Mouse (Mus musculus): Measurements from ENCODE around the gene Ppp1r16b.

The Ppp1r16b gene

GRCm38 (mm10) chr2:158689060-158689459 lies 23.9 kb downstream of the Ppp1r16b start:
- no peak for DNase-seq (ENCODE audit: low read depth, low spot score)

DNA sequence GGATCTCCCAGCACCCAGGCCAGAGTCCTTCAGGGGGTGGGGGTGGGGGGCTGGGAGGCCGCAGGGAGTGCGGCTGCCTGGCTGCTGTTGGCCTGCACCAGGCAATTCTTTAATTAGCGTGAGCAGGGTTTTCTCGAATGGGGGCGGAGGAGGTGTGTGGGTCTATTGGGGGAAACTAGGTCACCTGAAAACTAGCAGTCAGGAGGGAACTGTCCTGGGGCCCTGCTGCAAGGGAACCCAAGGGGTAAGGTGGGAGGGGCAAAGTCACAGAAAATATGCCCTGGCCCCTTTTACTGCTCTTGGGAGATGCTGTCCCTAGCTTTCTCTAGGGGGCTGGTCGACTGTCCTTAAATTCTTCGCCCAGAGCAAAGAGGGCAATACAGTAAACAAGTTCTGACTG lies 24.4 kb downstream of the Ppp1r16b start:
- no peak for DNase-seq (ENCODE audit: low read depth, low spot score)

DNA sequence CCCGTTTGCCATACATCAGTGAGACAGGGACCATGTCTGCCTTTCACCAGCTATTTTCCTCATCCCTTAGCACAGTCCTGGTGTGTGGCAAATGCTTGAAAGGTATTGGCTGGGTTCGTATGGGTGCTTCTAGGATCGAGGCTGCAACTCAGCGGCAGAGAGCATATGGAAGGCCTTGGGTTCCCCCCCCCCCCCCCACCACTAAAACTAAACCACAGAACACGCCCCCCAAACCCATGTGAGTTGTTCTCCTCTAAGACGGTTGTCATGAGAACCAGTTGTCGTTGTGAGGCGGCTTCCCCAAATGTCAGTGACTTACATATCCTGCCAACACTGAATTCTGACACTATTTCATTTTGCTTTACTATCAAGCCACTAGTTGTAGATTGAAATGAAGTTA lies 24.9 kb downstream of the Ppp1r16b start:
- DNase-seq (ENCODE audit: low read depth, low spot score), result no peak

GRCm38 (mm10) chr2:158692191-158692590 lies 27.0 kb downstream of the Ppp1r16b start:
- DNase-seq (ENCODE audit: low read depth, low spot score), result no peak

- no peak for DNase-seq (ENCODE audit: low read depth, low spot score)
Observed at GRCm38 (mm10) chr2:158695811-158696210, 30.6 kb downstream of the Ppp1r16b start.

- DNase-seq (ENCODE audit: low read depth, low spot score), result no peak
Observed at GRCm38 (mm10) chr2:158696451-158696850, 31.3 kb downstream of the Ppp1r16b start.

DNA sequence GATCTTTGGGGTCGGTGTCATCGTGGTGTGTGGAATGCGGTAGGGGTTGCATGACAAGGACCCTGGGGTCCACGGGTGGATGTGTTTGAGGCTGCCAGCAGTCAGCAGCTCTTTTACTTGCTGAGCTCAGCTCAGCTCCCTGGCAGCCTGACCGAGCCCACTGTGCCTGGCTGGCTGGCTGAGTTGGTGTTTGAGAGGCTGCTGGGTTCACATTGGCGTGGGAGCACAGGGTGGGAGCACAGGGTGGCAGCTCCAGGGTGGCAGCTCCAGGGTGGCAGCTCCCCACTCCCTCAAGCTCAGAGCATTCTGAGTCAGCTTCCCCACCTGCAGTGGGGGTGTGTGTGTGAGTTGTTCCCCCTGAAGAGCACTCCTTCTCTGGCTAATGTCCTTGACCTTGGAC lies 34.7 kb downstream of the Ppp1r16b start:
- DNase-seq (ENCODE audit: low read depth, low spot score), result no peak

DNA sequence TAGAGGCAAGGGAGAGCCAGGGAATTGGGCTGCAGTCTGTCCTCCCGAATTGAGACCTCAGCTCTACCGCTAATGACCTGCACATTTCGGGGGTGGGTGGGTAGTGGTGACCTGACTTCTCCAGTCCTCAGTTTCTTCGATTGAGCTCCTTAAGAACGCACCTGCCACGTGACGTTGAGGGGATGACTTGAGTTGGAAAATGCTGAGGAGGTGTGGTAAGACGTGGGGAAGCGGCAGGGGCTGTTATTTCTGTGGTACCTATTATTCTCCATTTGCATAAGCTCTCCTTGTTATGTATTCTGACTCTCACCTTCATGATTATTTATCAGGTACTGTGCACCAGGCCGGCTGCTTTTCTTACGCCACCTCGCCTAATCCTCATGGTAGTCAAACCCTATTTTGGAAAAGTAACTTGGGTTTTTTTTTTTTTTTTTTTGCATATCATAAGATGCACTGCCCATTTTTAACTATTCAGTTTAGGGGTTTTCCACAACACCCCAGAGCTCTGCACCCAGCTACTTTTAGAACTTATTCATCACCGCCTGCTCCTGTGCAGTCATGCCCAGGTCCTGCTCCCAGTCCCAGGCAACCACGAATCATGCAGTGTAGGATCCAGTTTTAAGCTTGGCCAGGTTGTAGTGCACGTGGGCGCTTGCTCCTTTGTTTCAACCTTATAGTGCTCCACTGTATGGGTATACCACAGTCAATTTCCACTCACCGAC lies 35.5 kb downstream of the Ppp1r16b start:
- no peak for DNase-seq (ENCODE audit: low read depth, low spot score)

- no peak for DNase-seq (ENCODE audit: low read depth, low spot score)
Observed at GRCm38 (mm10) chr2:158701505-158701904, 36.3 kb downstream of the Ppp1r16b start.

DNA sequence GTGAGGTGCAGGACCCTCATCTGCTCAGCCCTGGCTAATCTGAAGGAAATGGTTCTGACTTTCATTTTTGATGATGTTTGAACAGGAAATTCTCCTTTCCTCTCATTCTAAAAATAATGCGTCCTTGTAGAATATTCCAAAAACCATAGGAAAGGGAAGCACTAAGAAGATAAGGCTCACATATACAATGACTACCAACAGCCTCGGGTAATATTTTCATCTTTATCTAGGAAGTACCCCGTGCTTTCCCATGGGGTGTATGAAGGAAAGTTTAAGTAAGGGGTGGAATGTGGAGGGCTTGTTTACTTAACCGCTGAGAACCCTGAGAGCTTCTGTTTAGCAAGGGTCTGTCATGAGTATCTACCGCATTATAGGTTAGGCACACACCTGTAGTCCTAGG lies 37.0 kb downstream of the Ppp1r16b start:
- DNase-seq (ENCODE audit: low read depth, low spot score), result no peak

DNA sequence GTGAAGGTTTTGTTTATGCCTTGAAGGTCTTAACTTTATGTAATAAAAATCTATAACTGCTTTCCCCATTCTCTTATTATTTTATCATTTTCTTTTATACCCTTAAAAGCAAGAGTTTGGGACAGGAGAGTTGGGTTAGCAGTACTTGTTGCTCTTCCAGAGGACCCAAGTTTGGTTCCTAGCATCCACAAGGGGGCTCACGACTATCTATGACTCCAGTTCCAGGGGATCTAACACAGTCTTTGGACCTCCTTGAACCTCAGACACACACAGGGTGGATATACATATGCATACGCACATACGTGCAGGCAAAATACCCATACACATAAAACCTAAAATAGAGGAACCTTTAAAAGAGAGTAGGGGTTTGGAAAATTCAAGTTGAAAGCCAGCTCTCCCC lies 39.5 kb downstream of the Ppp1r16b start:
- no peak for DNase-seq (ENCODE audit: low read depth, low spot score)

DNA sequence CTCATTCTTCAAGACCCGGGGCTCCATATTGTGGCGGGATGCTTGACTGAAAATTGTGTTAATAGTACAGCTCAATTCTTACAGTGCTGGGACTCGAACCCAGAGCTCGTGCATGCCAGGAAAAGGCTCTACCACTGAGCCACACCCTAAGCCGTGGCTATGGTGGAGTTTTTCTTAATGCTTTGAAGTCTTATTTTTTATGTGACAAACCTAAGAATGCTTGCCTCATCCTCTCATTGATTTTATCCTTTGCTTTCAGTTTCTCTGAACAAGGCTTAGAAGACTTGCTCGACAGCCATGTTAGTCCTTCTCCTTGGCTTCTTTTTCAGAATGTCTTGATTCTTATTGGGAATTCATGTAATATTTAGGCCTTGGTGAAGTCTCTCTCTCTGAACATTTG lies 40.3 kb downstream of the Ppp1r16b start:
- DNase-seq (ENCODE audit: low read depth, low spot score), result no peak

GRCm38 (mm10) chr2:158706704-158707408 lies 41.7 kb downstream of the Ppp1r16b start:
- DNase-seq (ENCODE audit: low read depth, low spot score), result no peak

DNA sequence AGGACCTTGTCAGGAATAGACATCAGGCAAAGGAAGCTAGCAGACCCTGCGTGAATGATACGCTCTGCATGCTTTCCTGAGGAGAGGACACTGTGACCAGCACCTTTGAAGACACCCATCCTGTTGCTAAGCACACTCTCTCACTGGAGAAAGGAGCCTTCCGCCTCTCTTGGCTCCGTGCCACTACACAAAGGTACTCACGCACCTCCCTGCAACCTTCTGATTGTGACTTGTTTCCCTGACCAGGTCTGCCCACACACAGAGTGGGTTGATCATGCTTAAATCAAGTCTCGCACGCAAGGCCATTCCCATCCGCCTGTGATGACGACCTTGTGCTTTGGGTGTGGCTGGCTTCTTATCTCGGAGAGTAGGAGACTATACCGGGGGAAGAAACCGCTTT lies 42.9 kb downstream of the Ppp1r16b start:
- DNase-seq (ENCODE audit: low read depth, low spot score), result no peak

DNA sequence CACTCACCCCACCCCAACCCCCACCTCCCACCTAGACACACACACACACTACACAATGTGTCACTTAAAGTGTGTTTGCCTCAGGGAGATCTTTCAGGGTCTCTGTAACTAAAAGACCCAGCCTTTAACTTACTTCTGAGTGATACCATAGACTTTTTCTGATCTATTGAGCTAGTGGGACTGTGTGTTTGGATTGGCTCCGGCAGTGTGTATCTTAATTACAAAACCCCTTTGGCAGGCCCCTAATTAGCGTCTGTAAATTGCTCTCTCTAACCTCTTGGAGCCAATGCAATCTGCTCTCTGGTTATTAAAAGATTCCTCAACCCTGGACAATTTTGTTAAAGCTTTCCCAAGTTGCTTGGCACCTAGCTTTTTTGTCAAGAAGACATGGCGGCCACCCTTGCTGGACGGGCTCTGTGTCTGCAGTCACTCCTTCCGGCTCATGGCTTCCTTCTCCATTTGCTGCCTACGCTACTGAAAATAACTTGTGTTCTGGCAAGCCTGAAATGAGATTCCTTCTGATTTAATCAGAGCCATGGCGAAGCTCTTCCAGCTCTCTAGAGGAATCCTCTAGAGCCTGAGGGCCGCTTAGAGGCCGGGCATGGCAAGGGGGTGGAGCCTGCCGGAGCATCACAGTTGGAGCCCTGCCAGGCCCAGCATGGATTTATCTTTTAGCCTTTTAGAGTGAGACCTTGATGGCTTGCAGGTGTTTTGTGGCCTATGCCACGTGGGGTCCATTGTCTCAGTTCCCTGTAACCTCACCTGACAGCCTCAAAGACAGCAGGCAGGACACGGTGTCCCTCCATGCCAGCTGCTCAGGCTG lies 46.9 kb downstream of the Ppp1r16b start:
- DNase-seq (ENCODE audit: low read depth, low spot score), result no peak

DNA sequence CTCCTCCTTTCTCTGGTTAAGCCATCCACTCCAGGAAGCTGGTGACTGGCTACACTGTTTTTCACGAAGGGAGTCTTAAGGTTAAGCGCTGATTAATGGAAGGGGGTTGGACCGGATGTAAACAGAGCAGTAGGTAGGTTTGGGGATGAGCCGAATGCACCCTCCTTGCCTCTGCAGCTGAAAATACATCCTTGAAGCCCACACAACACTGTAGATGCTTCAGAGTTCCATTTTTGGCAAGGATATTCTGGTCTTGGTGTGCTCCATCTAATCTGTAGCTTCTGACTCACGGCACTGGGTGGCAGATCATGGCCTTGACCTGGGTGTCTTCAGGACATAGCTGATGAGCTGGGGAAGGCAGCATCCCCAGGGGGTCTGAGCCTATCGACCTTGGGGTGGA lies 49.6 kb downstream of the Ppp1r16b start:
- DNase-seq (ENCODE audit: low read depth, low spot score), result no peak

DNA sequence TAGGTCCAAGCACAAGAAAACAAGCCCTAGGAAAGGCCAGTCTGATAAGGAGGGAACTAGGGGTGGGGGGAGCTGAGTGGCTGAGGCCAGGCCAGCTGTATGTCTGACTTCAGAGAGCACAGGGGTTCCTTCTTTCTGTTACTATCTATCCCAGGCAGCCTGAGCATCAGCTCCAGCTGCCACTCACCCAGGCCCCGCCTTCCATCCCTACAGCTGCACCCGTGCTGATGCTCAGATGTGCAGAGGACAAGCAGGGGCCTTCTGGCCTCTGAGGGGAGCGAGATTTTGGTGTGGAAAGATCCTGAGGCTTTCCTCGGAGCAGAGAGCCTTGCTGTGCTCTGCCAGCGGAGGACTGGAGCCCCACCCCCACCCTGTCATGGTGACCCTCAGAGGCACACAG lies 50.9 kb downstream of the Ppp1r16b start:
- DNase-seq (ENCODE audit: low read depth, low spot score), result no peak

- no peak for DNase-seq (ENCODE audit: low read depth, low spot score)
Observed at GRCm38 (mm10) chr2:158717551-158718418, 52.6 kb downstream of the Ppp1r16b start.

DNA sequence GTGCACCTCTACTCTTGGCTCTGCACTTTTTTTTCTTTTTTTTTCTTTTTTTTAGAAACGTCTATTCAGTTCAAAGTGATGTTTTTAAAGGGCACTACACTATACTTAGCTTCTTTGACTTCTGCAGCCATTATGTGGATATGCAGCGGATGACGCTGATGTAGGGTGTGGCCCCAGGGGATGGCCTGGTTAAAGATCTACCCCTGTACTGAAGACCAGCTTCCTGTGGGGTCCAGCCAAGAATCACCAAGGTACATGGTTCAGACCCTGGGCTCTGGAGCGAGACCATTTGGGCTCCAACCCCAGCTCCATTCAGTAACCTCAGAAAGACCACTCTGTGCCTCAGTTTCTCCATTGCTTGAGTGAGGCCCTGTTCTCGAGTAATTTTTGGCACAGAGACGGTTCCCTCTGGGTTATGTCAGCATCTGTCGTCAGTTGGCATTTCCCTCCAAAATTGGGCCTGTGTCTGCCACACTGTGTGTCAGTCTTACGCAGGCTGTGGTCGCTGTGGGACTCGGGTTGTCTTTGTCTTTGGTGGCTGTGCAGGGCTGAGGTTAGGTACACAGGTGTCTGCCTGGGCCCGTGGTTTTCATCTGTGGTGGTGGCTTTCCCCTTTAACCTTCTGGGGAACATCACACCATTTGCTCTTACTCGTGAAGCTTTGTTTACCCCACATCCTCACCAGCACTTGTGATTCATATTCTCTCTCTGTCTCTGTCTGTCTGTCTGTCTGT lies 53.8 kb downstream of the Ppp1r16b start:
- no peak for DNase-seq (ENCODE audit: low read depth, low spot score)

GRCm38 (mm10) chr2:158720715-158721370 lies 55.6 kb downstream of the Ppp1r16b start:
- DNase-seq (ENCODE audit: low read depth, low spot score), result no peak

Measured in WW6 (cell line).